Comparison of ENCODE assay signal across 8 mouse cellular contexts in the genomic region with DNA sequence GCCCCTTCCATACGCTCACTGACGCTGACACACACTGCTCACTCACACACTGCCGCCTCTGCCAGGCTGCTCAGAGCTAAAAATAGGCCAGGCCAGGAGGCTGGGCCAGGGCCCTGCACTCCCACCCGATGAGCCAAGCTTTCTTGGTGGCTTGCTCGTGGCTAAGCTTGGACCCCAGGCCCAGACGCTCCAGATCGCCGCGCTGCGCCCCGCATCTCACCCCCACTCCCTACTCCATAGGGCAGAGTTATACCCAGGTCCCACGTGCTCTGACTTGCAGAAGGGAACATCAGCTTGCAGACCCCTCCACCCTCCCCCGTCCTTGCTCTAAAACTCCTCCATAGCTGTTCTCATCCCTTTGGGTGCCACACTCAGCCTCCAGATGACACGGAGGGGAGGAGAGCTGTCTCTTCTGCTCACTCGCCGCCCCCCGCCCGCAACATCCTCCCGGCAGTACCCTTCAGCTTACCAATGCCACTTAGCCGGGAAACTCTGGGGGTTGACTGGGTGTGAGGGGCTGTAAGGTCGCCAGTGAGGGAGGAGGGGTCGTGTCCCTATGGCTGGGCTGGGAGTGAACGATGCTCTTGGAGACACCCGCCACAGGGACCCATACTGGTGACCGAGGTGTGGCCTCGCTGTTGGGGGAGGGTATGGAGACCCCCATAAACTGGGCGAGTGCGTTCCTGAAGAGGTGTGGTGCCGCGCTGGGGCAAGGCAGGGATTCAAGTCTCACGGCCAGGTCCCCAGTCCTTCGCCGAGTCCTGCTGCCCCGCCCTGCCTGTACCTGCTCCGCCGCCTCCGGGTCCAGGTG. TPM values are rescaled to one million over a fixed set of nuclear protein-coding genes. Genes with fewer than 3 reads are reported as not detected.
A peak's percentile ranks its signal among the peaks of the same experiment; 100 is the strongest.
DNase-seq lines count a peak whose midpoint lies in the region; ATAC-seq lines count a peak whose summit lies in the region.

No protein-coding gene starts in this region.

- no peaks in the 10 kb centered on the region for H3K36me3 ChIP-seq in kidney, embryonic 16.5 days (ENCODE audit: insufficient read depth, low read length)
- no peaks in the 10 kb centered on the region for H3K36me3 ChIP-seq in heart, embryonic 12.5 days
- no peaks in the 10 kb centered on the region for H3K36me3 ChIP-seq in neural tube, embryonic 12.5 days

- H3K4me3 ChIP-seq in kidney, embryonic 16.5 days (ENCODE audit: low read length): peak overlapping the region; percentile 70
- H3K4me3 ChIP-seq in heart, embryonic 12.5 days: peak overlapping the region; percentile 74
- peak overlapping the region; percentile 56 for H3K4me3 ChIP-seq in neural tube, embryonic 12.5 days

- peak; percentile 50 for ATAC-seq in kidney, embryonic 16.5 days (ENCODE audit: low FRiP score, low TSS enrichment)
- peak; percentile 73 for ATAC-seq in heart, embryonic 12.5 days (ENCODE audit: insufficient number of reproducible peaks, low FRiP score)
- peak; percentile 59 for ATAC-seq in neural tube, embryonic 12.5 days (ENCODE audit: low FRiP score, low read depth)

- H3K27ac ChIP-seq in kidney, embryonic 16.5 days (ENCODE audit: low read length): no peak overlapping the region
- H3K27ac ChIP-seq in heart, embryonic 12.5 days (ENCODE audit: poor library complexity, severe bottlenecking): peak overlapping the region; percentile 90
- H3K27ac ChIP-seq in neural tube, embryonic 12.5 days: no peak overlapping the region

- H3K9me3 ChIP-seq in kidney, embryonic 16.5 days (ENCODE audit: low read length): no peaks in the 10 kb centered on the region
- no peaks in the 10 kb centered on the region for H3K9me3 ChIP-seq in heart, embryonic 12.5 days (replicated peaks)
- H3K9me3 ChIP-seq in neural tube, embryonic 12.5 days: no peaks in the 10 kb centered on the region

- under 1% methylated on average over 37 of the region's 37 CpGs for WGBS in kidney, embryonic 16.5 days
- WGBS in heart, embryonic 12.5 days: under 1% methylated on average over 37 of the region's 37 CpGs
- WGBS in neural tube, embryonic 12.5 days: 1% methylated on average over 37 of the region's 37 CpGs

- peaks cover 26% of the 10 kb centered on the region for H3K27me3 ChIP-seq in kidney, embryonic 16.5 days (ENCODE audit: insufficient read depth, low read length)
- H3K27me3 ChIP-seq in heart, embryonic 12.5 days (replicated peaks): peaks cover 28% of the 10 kb centered on the region
- H3K27me3 ChIP-seq in neural tube, embryonic 12.5 days (replicated peaks): peaks cover 19% of the 10 kb centered on the region

- intact Hi-C loops in left cerebral cortex, postnatal 25 days (cut with DNase I): no loop called here

- H3K4me2 ChIP-seq in kidney, embryonic 16.5 days (replicated peaks; ENCODE audit: low read depth, low read length): peak overlapping the region; percentile 72
- peak overlapping the region; percentile 78 for H3K4me2 ChIP-seq in heart, embryonic 12.5 days
- peak overlapping the region; percentile 95 for H3K4me2 ChIP-seq in neural tube, embryonic 12.5 days (replicated peaks)

- peaks cover 27% of the 10 kb centered on the region for H3K4me1 ChIP-seq in kidney, embryonic 16.5 days (ENCODE audit: insufficient read depth, low read length)
- H3K4me1 ChIP-seq in heart, embryonic 12.5 days (replicated peaks): peaks cover 13% of the 10 kb centered on the region
- peaks cover 14% of the 10 kb centered on the region for H3K4me1 ChIP-seq in neural tube, embryonic 12.5 days

- DNase-seq in kidney, adult 18-20 months: no peak
- DNase-seq in embryo, embryonic 10 days (ENCODE audit: low spot score): peak; percentile 48
- peak; percentile 67 to 81 for DNase-seq in left cerebral cortex, postnatal 25 days (ENCODE audit: low spot score in 2 of 2)
- no peak for DNase-seq in adipocyte (ENCODE audit: low spot score)
- no peak for DNase-seq in urinary bladder, postnatal 14 days (ENCODE audit: low spot score)

- peak overlapping the region; percentile 72 for H3K9ac ChIP-seq in kidney, embryonic 16.5 days (replicated peaks; ENCODE audit: low read length)
- H3K9ac ChIP-seq in heart, embryonic 12.5 days: peak overlapping the region; percentile 83
- H3K9ac ChIP-seq in neural tube, embryonic 12.5 days: peak overlapping the region; percentile 51

RNA-seq across cellular contexts. Expression of gene Ppp1r1a, which starts 0.6 kb away (rescaled TPM):
- polyA plus RNA-seq in kidney, embryonic 16.5 days (2015; fragmentation: Nextera tagmentation; extraction: Ambion mirVana): 22.8 and 23.5 TPM in 2 replicates
- polyA plus RNA-seq in heart, embryonic 12.5 days (2016; fragmentation: Nextera tagmentation; extraction: Ambion mirVana): 78.4 and 83.0 TPM in 2 replicates
- total RNA-seq in left cerebral cortex, postnatal 25 days (2021): 100 to 1,000 TPM; 155 to 157 TPM
- polyA plus RNA-seq in neural tube, embryonic 12.5 days (2016; fragmentation: Nextera tagmentation; extraction: Ambion mirVana): 53.1 and 55.5 TPM in 2 replicates

RNA-seq across cellular contexts. Expression of gene Glycam1, which starts 27.7 kb away (rescaled TPM):
- not detected in 2 replicates for polyA plus RNA-seq in kidney, embryonic 16.5 days (2015; fragmentation: Nextera tagmentation; extraction: Ambion mirVana)
- polyA plus RNA-seq in heart, embryonic 12.5 days (2016; fragmentation: Nextera tagmentation; extraction: Ambion mirVana): not detected in 2 replicates
- not detected for total RNA-seq in left cerebral cortex, postnatal 25 days (2021)
- polyA plus RNA-seq in neural tube, embryonic 12.5 days (2016; fragmentation: Nextera tagmentation; extraction: Ambion mirVana): not detected in 2 replicates

RNA-seq across cellular contexts. Expression of gene Pde1b, which starts 34.4 kb away (rescaled TPM):
- 4.7 and 4.8 TPM in 2 replicates for polyA plus RNA-seq in kidney, embryonic 16.5 days (2015; fragmentation: Nextera tagmentation; extraction: Ambion mirVana)
- polyA plus RNA-seq in heart, embryonic 12.5 days (2016; fragmentation: Nextera tagmentation; extraction: Ambion mirVana): 3.7 and 4.0 TPM in 2 replicates
- 100 to 1,000 TPM; 124 to 227 TPM for total RNA-seq in left cerebral cortex, postnatal 25 days (2021)
- polyA plus RNA-seq in neural tube, embryonic 12.5 days (2016; fragmentation: Nextera tagmentation; extraction: Ambion mirVana): 51.1 and 53.7 TPM in 2 replicates

Comparison
In these comparisons a context has a peak if more than half of its experiments do, and no peak if none do; other contexts are left out.
1. DNase-seq: peak in embryo, embryonic 10 days (single experiment) and left cerebral cortex, postnatal 25 days (2 of 2); none in kidney, adult 18-20 months (single experiment), adipocyte (single experiment) and urinary bladder, postnatal 14 days (single experiment).
2. Peak in every context shown above with its lines, with median percentiles within 50 percentile points of each other: ATAC-seq, H3K4me2 ChIP-seq, H3K4me3 ChIP-seq and H3K9ac ChIP-seq.